Mouse (Mus musculus) bone marrow macrophage, adult 2 months (primary cell): ENCODE results near the gene Chil1.

ENCODE experiments used
- CTCF ChIP-seq: IDR thresholded peaks from 2 replicates; pipeline ENCODE4 v1.5.1; 2012; ENCODE audit warnings: low read depth, mild to moderate bottlenecking, low read length, moderate library complexity
- POLR2A ChIP-seq: IDR thresholded peaks from 2 replicates; pipeline ENCODE4 v1.6.1; 2012; ENCODE audit warnings: mild to moderate bottlenecking, low read depth, low read length, borderline replicate concordance

GRCm38 (mm10) chr1:134177976-134178375 lies 4.0 kb upstream of the Chil1 start:
- TF ChIP-seq CTCF = no peak
- no peak for TF ChIP-seq POLR2A
